Mouse (Mus musculus) liver, embryonic 13.5 days (tissue): Measurements from ENCODE around the gene Rwdd3. TPM values are rescaled to one million over a fixed set of nuclear protein-coding genes. Genes with fewer than 3 reads are reported as not detected.

Experiments used
- ATAC-seq: fragments of 200-750 bp; cut with Nextera tagmentation; 2 replicates; pipeline ENCODE4 v1.8.0; 2017; ENCODE audit warnings: low read depth, mild to moderate bottlenecking, moderate number of reproducible peaks, moderate library complexity
- DNase-seq: peaks from one replicate; pipeline ENCODE4 v3.0.0; 2022
- H3K27ac ChIP-seq: fragments of 300-500 bp; sonication (generic); 2 replicates; pipeline ENCODE4 v1.5.1; 2015; ENCODE audit warnings: moderate library complexity, mild to moderate bottlenecking, inconsistent platforms
- H3K27me3 ChIP-seq: fragments of 300-500 bp; sonication (generic); 2 replicates; pipeline ENCODE4 v1.6.1; 2015; ENCODE audit warnings: mild to moderate bottlenecking, inconsistent platforms
- H3K36me3 ChIP-seq: fragments of 300-500 bp; sonication (generic); 2 replicates; pipeline ENCODE4 v1.6.1; 2015; ENCODE audit warnings: mild to moderate bottlenecking, inconsistent platforms
- H3K4me1 ChIP-seq: fragments of 300-500 bp; sonication (generic); replicated peaks from 2 replicates; pipeline ENCODE4 v1.6.1; 2015; ENCODE audit warnings: inconsistent platforms
- H3K4me2 ChIP-seq: fragments of 300-500 bp; sonication (generic); 2 replicates; pipeline ENCODE4 v1.6.1; 2015; ENCODE audit warnings: inconsistent platforms, mild to moderate bottlenecking, moderate library complexity
- H3K4me3 ChIP-seq: fragments of 300-500 bp; sonication (generic); replicated peaks from 2 replicates; pipeline ENCODE4 v1.5.1; 2015; ENCODE audit warnings: mild to moderate bottlenecking, inconsistent platforms
- H3K9ac ChIP-seq: fragments of 300-500 bp; sonication (generic); 2 replicates; pipeline ENCODE4 v1.6.1; 2015; ENCODE audit warnings: mild to moderate bottlenecking, inconsistent platforms
- H3K9me3 ChIP-seq: fragments of 300-500 bp; sonication (generic); replicated peaks from 2 replicates; pipeline ENCODE4 v1.6.1; 2016; ENCODE audit warnings: inconsistent platforms
- WGBS: fragments of 180-500 bp; shearing (Covaris S2); methylation state at CpG from one replicate; pipeline ENCODE4 v1.1.7; 2015; ENCODE audit not compliant: insufficient replicate concordance; 5-methylcytosine and 5-hydroxymethylcytosine counted together
- polyA plus RNA-seq: library from polyadenylated mRNA; unstranded; fragments of >200 nt; fragmentation: Nextera tagmentation; extraction: Ambion mirVana; gene quantifications from 2 replicates; pipeline ENCODE4 v1.2.1, GENCODE M21; 2015

The Rwdd3 gene
- polyA plus RNA-seq, 1 experiment from 2014 or later: 1.9 TPM

DNA sequence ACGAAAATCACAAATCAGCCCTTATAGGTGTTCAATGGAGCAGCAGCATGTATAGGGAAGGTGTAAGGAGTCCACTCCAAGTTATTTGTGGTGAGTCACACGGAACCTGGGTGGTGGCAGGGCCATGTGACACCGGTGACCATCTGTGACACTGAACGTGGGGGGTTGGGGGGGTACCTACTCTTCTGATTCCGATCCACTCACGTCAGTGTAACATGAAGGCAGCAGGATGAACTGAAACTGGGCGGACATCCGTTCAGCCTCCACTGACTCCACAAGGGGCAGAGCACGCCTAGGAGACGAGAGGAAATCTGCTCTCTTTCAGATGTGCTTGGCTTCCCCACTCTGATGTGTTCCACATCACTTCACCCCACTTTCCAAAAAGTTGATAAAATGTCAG, 11.9 kb downstream of the Rwdd3 start:
- Histone ChIP-seq H3K9me3 (no peaks in the 10 kb centered on the region), H3K4me2 (no peak overlapping the region), H3K4me1 (peaks cover 12% of the 10 kb centered on the region), H3K4me3 (no peak overlapping the region), H3K9ac (no peak overlapping the region), H3K27me3 (no peaks in the 10 kb centered on the region), H3K36me3 (no peaks in the 10 kb centered on the region), H3K27ac (no peak overlapping the region)
- 68% methylated on average over 10 of the region's 10 CpGs for WGBS
- DNase-seq (no peak), ATAC-seq (no peak)

DNA sequence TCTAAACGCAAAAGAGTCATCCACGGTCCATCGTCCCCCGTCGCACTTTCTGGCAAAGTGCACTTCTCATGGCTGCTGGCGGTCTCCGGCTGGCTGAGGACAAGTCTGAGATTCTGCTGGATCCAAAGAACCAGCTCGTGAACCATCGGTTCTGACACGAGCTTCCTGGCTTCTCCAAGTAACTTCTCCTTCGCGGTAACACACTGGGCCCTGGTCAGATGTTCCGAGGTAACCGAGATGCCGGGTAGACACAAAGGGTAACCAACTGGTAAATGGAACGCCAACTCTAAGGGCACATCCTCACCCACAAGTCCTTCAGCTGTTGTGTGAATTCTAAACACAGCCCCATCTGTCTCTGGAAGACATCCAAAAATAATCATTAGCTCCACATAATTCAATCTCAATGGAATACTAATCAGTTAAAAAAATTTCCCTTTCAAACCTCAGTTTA, 12.6 kb downstream of the Rwdd3 start:
- Histone ChIP-seq H3K36me3 (no peaks in the 10 kb centered on the region), H3K27ac (no peak overlapping the region), H3K4me3 (no peak overlapping the region), H3K4me2 (no peak overlapping the region), H3K9me3 (no peaks in the 10 kb centered on the region), H3K27me3 (no peaks in the 10 kb centered on the region), H3K9ac (no peak overlapping the region), H3K4me1 (peaks cover 10% of the 10 kb centered on the region)
- ATAC-seq (no peak), DNase-seq (no peak)
- WGBS: 82% methylated on average over 16 of the region's 16 CpGs

DNA sequence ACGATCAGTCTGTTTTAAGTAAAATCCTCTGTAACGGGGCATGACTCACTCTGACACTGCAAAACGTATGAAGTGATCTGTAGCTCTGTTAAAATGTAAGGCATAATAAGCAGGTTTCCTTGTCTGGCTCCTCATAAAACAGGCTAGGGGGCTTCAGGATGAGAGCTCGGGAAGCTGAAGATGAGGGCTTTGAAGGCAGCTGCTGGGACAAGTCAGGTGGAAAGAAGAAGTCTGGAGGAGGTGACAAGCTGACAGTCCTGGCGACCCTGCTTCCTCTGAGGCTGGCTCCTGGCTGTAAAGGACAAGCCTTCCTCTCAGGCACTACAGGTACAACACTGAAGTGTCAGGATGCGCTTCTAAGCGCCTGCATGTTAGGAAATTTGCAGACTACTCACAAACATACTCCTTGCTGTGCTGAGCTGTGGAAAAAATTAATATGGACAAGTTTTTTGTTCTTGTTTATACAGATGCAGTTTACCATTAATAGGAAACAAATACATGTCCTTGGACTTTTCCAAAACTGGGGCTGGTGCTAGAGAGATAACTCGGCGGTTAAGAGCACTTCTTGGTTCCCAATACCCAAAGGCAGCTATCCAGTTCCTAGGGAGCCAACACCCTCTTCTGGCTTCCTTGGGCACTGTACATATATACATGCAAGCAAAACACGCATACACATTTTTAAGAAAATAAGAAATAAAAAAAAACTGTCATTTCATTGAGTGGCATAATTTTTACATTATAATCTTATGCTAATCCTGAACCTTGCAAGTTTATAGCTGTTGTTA, 13.8 kb downstream of the Rwdd3 start:
- Histone ChIP-seq H3K9me3 (no peaks in the 10 kb centered on the region), H3K4me2 (no peak overlapping the region), H3K4me1 (no peaks in the 10 kb centered on the region), H3K9ac (no peak overlapping the region), H3K27ac (no peak overlapping the region), H3K36me3 (no peaks in the 10 kb centered on the region), H3K27me3 (no peaks in the 10 kb centered on the region), H3K4me3 (no peak overlapping the region)
- WGBS: 63% methylated on average over 10 of the region's 10 CpGs
- ATAC-seq: no peak
- no peak for DNase-seq

DNA sequence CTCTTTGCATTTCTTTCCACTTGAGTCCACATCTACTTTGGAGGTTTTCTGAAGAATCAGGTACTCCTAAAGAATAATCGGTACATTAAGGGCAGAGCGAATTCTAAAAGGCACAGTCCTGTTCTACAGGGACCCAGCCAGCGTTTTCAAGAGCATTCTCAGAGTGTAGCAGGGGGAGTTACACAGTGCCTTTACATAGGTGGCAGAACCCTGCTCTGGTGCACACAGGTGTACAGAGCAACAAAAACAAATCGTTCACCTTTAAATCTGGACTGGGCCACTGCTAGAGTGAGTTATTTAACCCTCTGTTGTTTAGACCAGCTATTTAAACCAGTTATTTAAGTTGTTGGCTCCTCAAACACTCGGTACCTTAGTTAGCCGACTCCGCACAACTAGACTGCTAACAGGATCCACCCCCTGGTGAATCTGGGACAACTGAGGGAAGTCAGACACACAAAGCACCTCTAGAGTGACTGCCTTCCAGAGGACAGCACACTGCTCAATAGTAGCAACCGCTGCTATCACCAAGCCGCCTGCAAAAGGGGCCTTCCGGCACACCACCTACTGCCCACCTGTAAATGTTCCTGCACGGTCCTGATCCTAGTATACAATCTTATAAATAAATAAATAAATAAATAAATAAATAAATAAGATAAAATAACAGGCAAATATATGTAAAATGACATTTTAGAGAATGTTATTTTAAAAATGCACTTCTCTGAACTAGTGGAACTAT, 14.9 kb downstream of the Rwdd3 start:
- H3K27me3 ChIP-seq: no peaks in the 10 kb centered on the region
- H3K9ac ChIP-seq: no peak overlapping the region
- no peaks in the 10 kb centered on the region for H3K9me3 ChIP-seq
- DNase-seq (no peak), ATAC-seq (no peak)
- no peak overlapping the region for H3K4me2 ChIP-seq
- no peaks in the 10 kb centered on the region for H3K4me1 ChIP-seq
- no peak overlapping the region for H3K27ac ChIP-seq
- H3K4me3 ChIP-seq: no peak overlapping the region
- WGBS: 75% methylated on average over 11 of the region's 11 CpGs
- no peaks in the 10 kb centered on the region for H3K36me3 ChIP-seq

DNA sequence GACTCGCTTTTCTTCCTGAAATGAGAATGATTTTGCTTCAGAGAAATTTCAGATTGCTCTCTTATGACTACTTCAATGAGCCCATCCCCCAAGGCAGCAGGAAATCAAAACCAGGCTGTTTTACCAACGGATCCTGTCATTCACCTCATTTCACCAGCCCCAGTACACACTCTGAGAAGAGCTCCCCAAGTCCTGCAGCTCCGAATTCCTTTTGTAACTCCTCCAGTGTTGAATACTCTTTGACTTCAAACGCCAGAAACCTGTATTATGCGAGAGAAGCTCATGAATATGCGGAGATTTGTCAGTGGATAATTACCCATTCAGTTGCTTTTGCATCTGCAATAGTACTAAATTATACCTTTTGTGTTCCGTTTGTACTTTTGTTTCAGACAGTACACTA, 15.5 kb downstream of the Rwdd3 start:
- 50% methylated on average over 7 of the region's 7 CpGs for WGBS
- no peak for ATAC-seq

DNA sequence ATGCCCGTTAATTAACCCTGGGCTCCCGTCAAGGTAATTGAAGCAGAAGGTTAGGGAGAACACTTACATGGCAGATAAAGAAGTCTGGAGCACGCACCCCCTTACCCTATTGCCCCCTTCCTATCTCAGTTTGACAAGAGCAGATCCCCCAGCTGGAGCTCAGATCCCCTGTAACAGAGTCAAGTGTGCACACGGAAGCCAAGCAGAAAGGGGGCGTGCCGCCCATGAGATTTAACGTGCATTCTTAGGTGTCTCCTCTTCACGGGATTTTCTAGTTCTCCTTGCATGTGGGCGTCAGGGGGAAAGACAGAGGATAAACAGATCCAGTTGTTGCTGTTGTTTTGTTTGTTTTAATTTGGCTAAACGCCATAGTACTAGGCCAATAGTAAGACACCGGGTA, 37.6 kb downstream of the Rwdd3 start:
- no peak for DNase-seq
- H3K27ac ChIP-seq: no peak overlapping the region
- H3K9ac ChIP-seq: no peak overlapping the region
- no peak overlapping the region for H3K4me3 ChIP-seq
- H3K4me1 ChIP-seq: no peaks in the 10 kb centered on the region
- H3K27me3 ChIP-seq: no peaks in the 10 kb centered on the region
- WGBS: 74% methylated on average over 11 of the region's 11 CpGs
- H3K4me2 ChIP-seq: no peak overlapping the region
- no peak for ATAC-seq
- no peaks in the 10 kb centered on the region for H3K36me3 ChIP-seq
- H3K9me3 ChIP-seq: no peaks in the 10 kb centered on the region

More for the DNA sequence above, 15.5 kb downstream of the Rwdd3 start:
- Histone ChIP-seq H3K27me3 (no peaks in the 10 kb centered on the region), H3K27ac (no peak overlapping the region), H3K4me3 (no peak overlapping the region), H3K9me3 (no peaks in the 10 kb centered on the region), H3K9ac (no peak overlapping the region), H3K4me1 (no peaks in the 10 kb centered on the region), H3K4me2 (no peak overlapping the region), H3K36me3 (no peaks in the 10 kb centered on the region)
- no peak for DNase-seq

DNA sequence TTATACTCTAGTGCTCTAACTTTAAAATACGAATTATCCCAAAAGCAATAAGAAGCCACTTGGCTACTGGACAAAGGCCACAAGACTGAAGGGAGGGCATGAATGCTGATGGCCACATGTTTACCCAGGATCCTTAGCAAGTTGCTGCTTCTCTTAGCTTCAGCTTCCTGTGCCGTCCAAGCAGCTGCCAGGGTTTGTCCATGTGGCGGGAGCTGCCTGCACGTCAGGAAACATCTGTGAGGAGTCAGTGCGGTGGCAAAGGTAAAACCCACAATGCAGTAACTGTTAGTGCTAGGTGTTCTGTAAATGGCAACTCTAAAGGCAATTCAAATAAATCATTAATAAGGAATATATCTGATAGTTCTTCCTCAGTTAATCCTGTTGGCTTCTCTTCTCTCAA, 38.5 kb downstream of the Rwdd3 start:
- ATAC-seq (no peak), DNase-seq (no peak)
- Histone ChIP-seq H3K4me2 (no peak overlapping the region), H3K36me3 (no peaks in the 10 kb centered on the region), H3K27ac (no peak overlapping the region), H3K9me3 (no peaks in the 10 kb centered on the region), H3K27me3 (no peaks in the 10 kb centered on the region), H3K4me3 (no peak overlapping the region), H3K9ac (no peak overlapping the region), H3K4me1 (no peaks in the 10 kb centered on the region)
- 61% methylated on average over 5 of the region's 5 CpGs for WGBS

DNA sequence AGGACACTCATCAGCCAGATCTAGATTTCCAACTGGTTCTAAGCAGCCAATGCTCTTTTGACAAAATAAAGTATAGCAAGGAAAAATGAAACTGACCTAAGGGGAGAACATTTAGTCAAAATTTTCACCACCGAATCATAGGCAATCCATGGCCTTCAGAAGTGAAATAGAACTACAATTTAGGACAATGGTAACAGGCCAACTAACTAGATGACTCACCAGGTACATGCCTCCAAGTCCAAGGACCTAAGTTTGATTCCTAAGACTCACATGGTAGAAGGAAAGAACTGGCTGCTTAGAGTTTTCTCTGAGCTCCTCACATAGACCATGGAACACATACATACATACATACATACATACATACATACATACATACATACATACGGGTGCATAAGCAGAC, 44.3 kb downstream of the Rwdd3 start:
- no peak overlapping the region for H3K4me2 ChIP-seq
- H3K27me3 ChIP-seq: no peaks in the 10 kb centered on the region
- no peak overlapping the region for H3K9ac ChIP-seq
- no peak for DNase-seq
- no peaks in the 10 kb centered on the region for H3K36me3 ChIP-seq
- no peak for ATAC-seq
- no peaks in the 10 kb centered on the region for H3K4me1 ChIP-seq
- H3K4me3 ChIP-seq: no peak overlapping the region
- WGBS: 58% methylated on average over 2 of the region's 2 CpGs
- no peak overlapping the region for H3K27ac ChIP-seq
- H3K9me3 ChIP-seq: no peaks in the 10 kb centered on the region

DNA sequence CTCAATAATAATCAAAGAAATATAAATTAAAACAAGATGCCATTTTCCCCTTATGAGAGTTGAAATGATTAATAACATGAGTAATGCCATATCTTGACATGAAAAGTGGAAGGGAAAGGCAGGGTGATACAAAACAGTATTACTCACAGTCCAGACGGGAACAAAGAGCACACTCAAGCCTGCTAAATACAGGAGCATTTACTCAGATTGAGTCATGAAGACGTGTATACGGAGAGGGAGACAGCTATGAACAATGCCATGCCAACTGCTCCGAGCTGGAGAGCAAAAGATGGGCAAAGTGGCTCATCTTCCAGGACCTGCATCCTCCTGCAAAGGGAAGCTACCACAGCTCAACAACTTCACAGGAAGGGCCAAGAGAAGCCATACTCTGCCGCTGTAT, 45.0 kb downstream of the Rwdd3 start:
- DNase-seq (no peak), ATAC-seq (no peak)
- Histone ChIP-seq H3K4me1 (no peaks in the 10 kb centered on the region), H3K9ac (no peak overlapping the region), H3K36me3 (no peaks in the 10 kb centered on the region), H3K4me2 (no peak overlapping the region), H3K9me3 (no peaks in the 10 kb centered on the region), H3K27me3 (no peaks in the 10 kb centered on the region), H3K27ac (no peak overlapping the region), H3K4me3 (no peak overlapping the region)
- 66% methylated on average over 5 of the region's 5 CpGs for WGBS

DNA sequence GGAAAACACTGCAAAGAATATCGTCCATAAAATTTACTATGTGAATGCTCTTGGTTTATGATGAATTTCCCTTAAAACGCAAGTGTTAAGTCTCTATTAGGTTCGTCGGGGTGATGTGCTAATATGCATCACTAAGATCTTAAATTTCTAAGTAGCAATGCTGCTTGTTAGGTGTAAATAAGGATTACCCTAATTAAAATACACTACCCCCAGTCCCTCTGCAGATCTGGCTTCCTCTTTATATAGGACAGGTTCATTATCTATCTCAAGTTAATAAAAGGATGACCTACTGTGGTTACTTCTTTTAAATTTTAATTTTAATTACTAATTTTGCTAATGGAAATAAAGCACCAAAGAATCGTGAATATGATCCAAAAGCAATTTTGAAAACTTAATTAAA, 50.4 kb downstream of the Rwdd3 start:
- WGBS: 73% methylated on average over 5 of the region's 5 CpGs

DNA sequence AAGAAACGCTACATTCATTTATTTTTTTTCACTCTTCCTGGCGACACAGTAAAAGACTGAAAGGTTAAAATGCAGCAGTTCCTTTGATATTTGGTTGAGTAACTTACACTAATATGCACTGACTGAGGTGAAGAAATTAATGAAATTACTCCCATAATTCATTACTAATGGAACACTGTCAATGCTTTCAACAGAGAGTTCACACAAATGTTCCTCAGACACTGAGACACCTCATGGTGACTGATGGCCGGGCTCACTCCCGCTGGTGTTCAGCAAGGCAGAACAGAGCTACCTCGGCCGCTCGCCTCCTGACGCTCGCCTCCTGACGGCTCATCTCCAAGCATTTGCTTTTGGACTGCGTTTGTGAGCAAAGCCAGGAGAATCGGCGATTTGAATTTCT, 54.9 kb downstream of the Rwdd3 start:
- no peak for ATAC-seq
- Histone ChIP-seq H3K4me2 (no peak overlapping the region), H3K9me3 (no peaks in the 10 kb centered on the region), H3K9ac (no peak overlapping the region), H3K4me3 (no peak overlapping the region), H3K27ac (no peak overlapping the region), H3K36me3 (no peaks in the 10 kb centered on the region), H3K27me3 (no peaks in the 10 kb centered on the region), H3K4me1 (no peaks in the 10 kb centered on the region)
- DNase-seq: no peak
- 73% methylated on average over 13 of the region's 13 CpGs for WGBS

More for the DNA sequence above, 50.4 kb downstream of the Rwdd3 start:
- Histone ChIP-seq H3K9me3 (no peaks in the 10 kb centered on the region), H3K27ac (no peak overlapping the region), H3K4me2 (no peak overlapping the region), H3K4me3 (no peak overlapping the region), H3K27me3 (no peaks in the 10 kb centered on the region), H3K36me3 (no peaks in the 10 kb centered on the region), H3K9ac (no peak overlapping the region), H3K4me1 (no peaks in the 10 kb centered on the region)
- DNase-seq (no peak), ATAC-seq (no peak)

DNA sequence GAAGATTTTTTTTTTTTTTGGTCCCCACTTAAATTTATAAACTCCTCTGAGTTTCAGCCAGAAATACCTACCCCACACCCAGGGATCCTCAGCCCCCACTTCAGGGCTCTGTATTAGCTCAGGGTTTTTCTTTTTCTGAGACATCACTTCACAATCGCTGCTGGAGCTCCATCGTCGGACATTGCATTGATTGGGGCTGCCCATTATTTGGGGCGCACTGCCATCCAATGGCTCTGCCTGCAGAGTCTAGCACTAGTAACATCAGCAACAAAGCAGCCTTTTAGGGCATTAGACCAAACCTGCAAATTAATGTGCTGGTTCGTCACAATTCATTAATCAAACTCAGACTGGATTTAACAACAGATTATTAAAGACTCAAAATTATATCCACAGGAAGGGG, 55.4 kb downstream of the Rwdd3 start:
- Histone ChIP-seq H3K4me1 (no peaks in the 10 kb centered on the region), H3K9ac (no peak overlapping the region), H3K27me3 (no peaks in the 10 kb centered on the region), H3K4me3 (no peak overlapping the region), H3K36me3 (no peaks in the 10 kb centered on the region), H3K27ac (no peak overlapping the region), H3K9me3 (no peaks in the 10 kb centered on the region), H3K4me2 (no peak overlapping the region)
- 75% methylated on average over 5 of the region's 5 CpGs for WGBS
- DNase-seq (no peak), ATAC-seq (no peak)
